Mouse (Mus musculus) MEL (cell line): ENCODE results near the gene A630095N17Rik.
A peak's percentile ranks its signal among the peaks of the same experiment; 100 is the strongest.

Experiments
- CTCF ChIP-seq, 3 experiments: IDR thresholded peaks in 2 of 3; conservative IDR thresholded peaks in 1 of 3; 2 replicates each; pipeline ENCODE4 v1.5.1; 2011 to 2012; ENCODE audit warnings: low read length in 3 of 3, low read depth in 2 of 3, mild to moderate bottlenecking in 2 of 3, improper control_type of control experiment in 1 of 3, inconsistent platforms in 1 of 3, mixed read lengths in 1 of 3, moderate library complexity in 1 of 3; ENCODE audit not compliant: control insufficient read depth in 1 of 3, insufficient read depth in 1 of 3, poor library complexity in 1 of 3, severe bottlenecking in 1 of 3
- EP300 ChIP-seq, 2 experiments: IDR thresholded peaks; 2 replicates each; pipeline ENCODE4 v1.6.1; 2011; ENCODE audit warnings: improper control_type of control experiment in 2 of 2, low read length in 2 of 2, low read depth in 1 of 2, mild to moderate bottlenecking in 1 of 2
- GABPA ChIP-seq: IDR thresholded peaks from 2 replicates; pipeline ENCODE4 v1.6.1; 2012; ENCODE audit warnings: low read depth, mild to moderate bottlenecking, inconsistent platforms, low read length, improper control_type of control experiment, moderate library complexity
- JUND ChIP-seq: IDR thresholded peaks from 2 replicates; pipeline ENCODE4 v1.6.1; 2011; ENCODE audit warnings: low read depth, mild to moderate bottlenecking, improper control_type of control experiment, low read length
- MAX ChIP-seq: IDR thresholded peaks from 2 replicates; pipeline ENCODE4 v1.6.1; 2011; ENCODE audit warnings: low read length, improper control_type of control experiment
- MYB ChIP-seq: IDR thresholded peaks from 2 replicates; pipeline ENCODE4 v1.6.1; 2011; ENCODE audit warnings: mild to moderate bottlenecking, low read depth, low read length, improper control_type of control experiment
- POLR2A ChIP-seq, 2 experiments: IDR thresholded peaks; 2 replicates each; pipeline ENCODE4 v1.6.1; 2011 to 2012; ENCODE audit warnings: low read length in 2 of 2, mild to moderate bottlenecking in 2 of 2, control low read depth in 1 of 2, improper control_type of control experiment in 1 of 2, low read depth in 1 of 2, moderate library complexity in 1 of 2; ENCODE audit not compliant: control insufficient read depth in 1 of 2, insufficient read depth in 1 of 2, poor library complexity in 1 of 2
- SMC3 ChIP-seq: IDR thresholded peaks from 2 replicates; pipeline ENCODE4 v1.6.1; 2011; ENCODE audit warnings: low read depth, low read length, improper control_type of control experiment

- no peak for TF ChIP-seq MYB
- TF ChIP-seq GABPA, result no peak
- peak; percentile 69 to 77 (median 74) for TF ChIP-seq CTCF (IDR thresholded peaks at IDR 0.05 in 2 of 3, conservative IDR thresholded peaks at IDR 0.05 in 1 of 3; ENCODE audit: control insufficient read depth in 1 of 3, insufficient read depth in 1 of 3, low read depth in 2 of 3, low read length in 3 of 3, poor library complexity in 1 of 3, severe bottlenecking in 1 of 3)
- no peak for TF ChIP-seq POLR2A (IDR thresholded peaks at IDR 0.05; ENCODE audit: control insufficient read depth in 1 of 2, insufficient read depth in 1 of 2, low read depth in 1 of 2, low read length in 2 of 2, poor library complexity in 1 of 2)
- TF ChIP-seq EP300 (IDR thresholded peaks at IDR 0.05; ENCODE audit: low read depth in 1 of 2, low read length in 2 of 2), result peak in 1 of 2 experiments; percentile 31; a peak in 1 of 4 replicates
- peak; percentile 48; the same call in 1 of the 2 replicates for TF ChIP-seq MAX
- TF ChIP-seq JUND, result no peak
- TF ChIP-seq SMC3, result peak; percentile 55
These were observed 2.7 kb upstream of the A630095N17Rik start for GRCm38 (mm10) chr1:75234606-75235005.
